Mouse (Mus musculus): ENCODE measurements at regions not wholly inside any gene's neighbourhood (a gene's known extent, or its start where the extent isn't known, plus 50 kb on each side); places are given as distances from the start of the nearest gene placed in this dataset.
A peak's percentile ranks its signal among the peaks of the same experiment; 100 is the strongest.

DNA sequence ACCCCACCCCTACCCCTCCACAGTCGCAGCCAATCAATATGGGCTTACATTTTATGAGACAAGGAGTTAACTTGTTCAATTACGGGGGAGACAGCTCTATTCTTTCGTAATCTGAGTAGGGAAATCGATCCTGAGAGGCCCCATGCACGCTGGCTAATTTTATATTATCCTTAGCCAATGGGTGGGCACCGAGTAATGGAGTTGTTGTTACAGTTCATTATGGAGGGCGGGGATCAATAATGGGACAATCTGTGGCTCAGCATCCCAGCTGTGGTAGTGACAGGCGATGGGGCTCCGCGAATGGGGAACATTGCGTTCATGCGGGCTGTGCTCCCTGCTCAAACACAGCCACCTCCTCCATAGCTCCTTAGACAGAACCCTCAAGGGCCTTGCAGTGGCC is 118.9 kb upstream of the Irx6 start:
- Histone ChIP-seq H3K27ac (no peak overlapping the region), H3K4me3 (no peak overlapping the region)
- no peak for TF ChIP-seq CTCF (conservative IDR thresholded peaks at IDR 0.05)
- no peak for DNase-seq (ENCODE audit: low spot score in 2 of 2)

DNA sequence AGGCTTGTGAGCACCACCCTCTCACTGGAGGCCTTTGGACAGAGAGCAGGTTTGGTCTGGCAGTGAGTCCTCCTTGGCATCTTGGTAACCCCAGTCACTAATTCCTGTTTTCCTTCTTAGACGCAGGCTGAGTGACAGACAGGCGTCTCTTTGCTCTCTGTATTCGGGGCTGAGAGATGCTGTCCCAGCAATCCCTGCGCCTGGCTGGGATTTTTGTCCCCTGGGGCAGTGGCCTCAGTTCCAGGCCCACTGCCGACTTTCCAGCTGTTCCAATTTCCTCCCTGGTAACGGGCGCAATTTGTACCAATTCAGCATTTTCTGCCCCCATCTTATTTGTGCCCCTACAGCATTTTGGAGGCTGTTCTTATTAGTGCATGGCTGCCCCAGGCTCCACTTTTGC is 118.5 kb upstream of the Irx6 start:
- TF ChIP-seq CTCF (conservative IDR thresholded peaks at IDR 0.05), result no peak
- no peak for DNase-seq (ENCODE audit: low spot score in 2 of 2)
- Histone ChIP-seq H3K27ac (no peak overlapping the region), H3K4me3 (no peak overlapping the region)

DNA sequence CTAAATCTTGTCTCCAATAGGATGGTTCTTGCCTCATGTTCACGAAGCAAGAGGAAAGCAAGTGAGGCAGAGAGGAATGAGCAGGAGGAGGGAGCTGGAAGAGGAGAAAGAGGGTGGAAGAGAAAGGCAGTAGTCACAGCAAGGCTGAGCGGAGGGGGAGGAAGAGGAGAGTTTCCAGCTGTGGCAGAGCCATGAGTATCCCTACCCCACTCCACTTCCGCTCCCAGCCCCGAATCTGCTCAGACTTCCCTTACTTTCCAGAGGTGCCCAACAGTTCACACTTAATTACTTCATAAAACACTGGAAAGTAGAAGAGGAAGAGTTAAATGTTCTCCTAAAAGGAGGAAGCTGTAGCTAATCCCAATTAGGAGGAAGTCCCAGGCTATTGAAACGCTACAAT is 111.6 kb upstream of the Irx6 start:
- DNase-seq (ENCODE audit: low spot score in 2 of 2), result no peak
- TF ChIP-seq CTCF (conservative IDR thresholded peaks at IDR 0.05), result no peak
- Histone ChIP-seq H3K4me3 (no peak overlapping the region), H3K27ac (no peak overlapping the region)

DNA sequence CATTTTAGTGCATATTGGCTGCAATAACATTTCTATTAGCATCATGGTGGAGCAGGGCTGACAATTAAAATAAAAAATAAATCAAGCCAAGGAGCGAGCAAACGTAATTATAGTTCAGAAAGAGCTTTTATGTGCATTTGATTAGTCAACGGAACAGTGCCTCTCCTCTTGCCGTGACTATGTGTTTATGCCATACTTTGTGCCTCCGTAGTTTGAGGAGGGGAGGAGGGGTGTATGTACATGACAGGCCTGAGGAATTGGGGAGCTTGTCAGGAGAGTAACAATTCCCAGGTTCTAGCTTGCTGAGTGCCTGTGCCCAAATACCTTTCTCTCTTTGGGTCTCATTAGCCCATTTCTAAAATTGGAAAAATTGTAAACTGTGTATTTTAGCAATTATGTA is 111.1 kb upstream of the Irx6 start:
- Histone ChIP-seq H3K27ac (no peak overlapping the region), H3K4me3 (no peak overlapping the region)
- no peak for TF ChIP-seq CTCF (conservative IDR thresholded peaks at IDR 0.05)
- DNase-seq (ENCODE audit: low spot score in 2 of 2), result no peak

DNA sequence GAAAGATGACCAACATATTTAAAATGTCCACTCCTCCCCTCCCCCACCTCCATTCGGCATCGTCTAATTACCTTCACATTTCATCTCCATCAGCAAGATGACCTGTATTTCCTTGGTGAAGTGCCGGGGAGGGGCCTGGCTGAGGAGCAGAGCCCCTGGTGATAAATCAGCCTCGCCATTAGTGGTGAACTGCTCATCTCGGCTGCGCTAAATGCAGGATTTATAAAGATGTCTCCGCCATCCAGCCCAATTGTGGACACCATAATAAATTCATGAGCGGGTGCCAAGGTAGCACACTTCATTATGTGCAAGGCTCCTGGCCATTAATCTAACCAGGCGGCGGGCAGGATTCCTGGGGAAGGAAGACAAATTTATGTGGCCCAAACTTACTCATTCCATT is 104.4 kb upstream of the Irx6 start:
- no peak for TF ChIP-seq CTCF (conservative IDR thresholded peaks at IDR 0.05)
- DNase-seq (ENCODE audit: low spot score in 2 of 2), result no peak
- Histone ChIP-seq H3K4me3 (no peak overlapping the region), H3K27ac (no peak overlapping the region)

DNA sequence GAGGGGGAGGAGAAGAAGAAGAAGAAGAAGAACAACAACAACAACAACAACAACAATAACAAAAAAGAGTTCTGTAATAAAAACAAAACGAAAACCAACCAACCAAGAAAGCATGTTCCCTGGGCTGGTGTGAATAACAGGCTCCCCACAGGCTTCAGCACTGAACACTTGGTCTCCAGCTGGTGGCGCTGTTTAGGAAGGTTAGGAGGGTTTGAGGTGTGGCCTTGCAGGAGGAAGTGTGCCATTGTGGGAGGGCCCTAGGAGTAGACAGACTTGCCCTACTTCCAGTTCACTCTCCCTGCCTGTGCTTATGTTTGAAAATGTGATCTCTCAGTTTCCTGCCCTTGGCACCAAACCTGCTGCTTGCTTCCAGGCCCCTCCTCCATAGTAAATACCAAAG is 94.6 kb upstream of the Irx6 start:
- TF ChIP-seq CTCF (conservative IDR thresholded peaks at IDR 0.05), result 0 out of 2 replicates have a peak, but pooled peaks have one; percentile 3
- no peak overlapping the region for H3K27ac ChIP-seq
- no peak for DNase-seq (ENCODE audit: low spot score in 2 of 2)
- H3K4me3 ChIP-seq, result no peak overlapping the region

DNA sequence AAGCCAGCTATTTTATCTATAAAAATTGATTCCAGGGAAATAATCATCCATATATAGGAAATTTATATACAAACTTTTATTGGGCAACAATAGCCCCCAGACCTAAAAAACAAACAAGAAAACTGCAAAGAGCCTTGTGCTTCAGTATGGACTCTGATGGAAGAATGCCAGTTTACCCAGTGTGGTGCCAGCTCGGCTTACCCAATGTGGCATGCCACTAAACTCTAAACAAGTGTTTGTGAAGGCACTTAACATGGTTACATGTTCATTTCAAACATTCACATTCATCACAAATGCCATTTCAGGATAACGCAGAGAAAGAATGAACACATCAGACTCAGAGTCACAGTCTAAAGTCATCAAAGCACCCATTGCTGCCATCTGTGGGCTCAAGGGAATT is 93.0 kb upstream of the Irx6 start:
- Histone ChIP-seq H3K27ac (no peak overlapping the region), H3K4me3 (no peak overlapping the region)
- no peak for DNase-seq (ENCODE audit: low spot score in 2 of 2)
- TF ChIP-seq CTCF (conservative IDR thresholded peaks at IDR 0.05), result no peak

DNA sequence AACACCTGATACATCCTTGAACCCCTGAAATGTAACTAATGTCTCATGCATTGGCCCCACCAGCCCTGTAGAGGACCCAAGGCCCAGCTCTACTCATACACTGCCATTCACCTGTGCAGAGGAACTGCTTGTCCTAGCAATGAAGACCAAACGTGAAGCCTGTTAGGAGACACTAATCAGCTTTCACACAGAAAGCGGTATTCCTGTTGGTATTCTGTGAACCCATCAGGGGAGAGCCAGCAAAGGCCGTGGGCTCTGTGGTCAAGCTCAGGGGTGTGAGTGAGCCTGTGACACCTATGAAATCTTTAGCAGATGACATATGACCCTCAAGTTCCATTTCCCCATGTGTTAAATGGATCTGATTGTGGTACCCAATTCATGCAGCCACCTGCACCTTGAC is 73.3 kb upstream of the Irx6 start:
- Histone ChIP-seq H3K4me3 (no peak overlapping the region), H3K27ac (no peak overlapping the region)
- no peak for TF ChIP-seq CTCF (conservative IDR thresholded peaks at IDR 0.05)
- no peak for DNase-seq (ENCODE audit: low spot score in 2 of 2)

DNA sequence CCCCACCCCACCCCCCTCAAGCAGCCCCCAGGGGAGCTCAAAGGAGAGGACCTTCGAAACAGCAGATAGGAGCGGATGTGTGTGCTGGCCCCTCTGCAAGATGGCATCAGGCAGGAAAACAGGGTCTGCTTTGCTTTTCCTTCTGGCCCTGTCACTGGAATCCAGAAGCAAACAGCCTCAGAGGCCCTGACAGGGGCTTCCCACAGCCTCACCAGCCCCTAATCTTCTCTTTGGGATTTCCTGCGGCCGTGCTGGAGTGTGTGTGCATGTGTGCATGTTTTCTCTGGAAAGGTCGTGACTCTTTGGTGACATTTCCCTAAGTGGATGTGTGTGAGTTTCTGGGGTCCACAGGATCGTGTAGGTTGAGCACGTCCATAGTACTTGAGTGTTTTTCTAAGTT is 71.1 kb upstream of the Irx6 start:
- DNase-seq (ENCODE audit: low spot score in 2 of 2), result no peak
- Histone ChIP-seq H3K4me3 (no peak overlapping the region), H3K27ac (no peak overlapping the region)
- no peak for TF ChIP-seq CTCF (conservative IDR thresholded peaks at IDR 0.05)

DNA sequence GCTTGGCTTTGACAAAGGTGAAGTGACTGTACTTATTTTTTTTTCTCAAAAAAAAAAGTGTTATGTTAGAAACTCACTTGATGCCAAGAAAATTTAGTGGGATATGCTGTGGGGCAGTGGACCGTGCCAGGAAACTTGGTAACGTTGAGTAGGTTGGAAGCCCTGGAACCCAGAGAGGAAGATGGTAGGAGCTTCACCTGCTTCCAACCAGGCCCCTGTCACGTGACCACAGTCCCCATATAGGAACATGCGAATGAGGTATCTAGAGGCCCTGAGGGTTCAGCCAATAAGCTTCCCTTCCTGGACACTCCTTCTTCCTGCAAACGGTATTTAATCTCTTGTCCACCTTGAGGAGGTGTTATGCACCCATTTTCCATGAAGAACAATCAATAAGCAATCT is 68.5 kb upstream of the Irx6 start:
- no peak overlapping the region for H3K4me3 ChIP-seq
- no peak for DNase-seq (ENCODE audit: low spot score in 2 of 2)
- H3K27ac ChIP-seq, result no peak overlapping the region
- no peak for TF ChIP-seq CTCF (conservative IDR thresholded peaks at IDR 0.05)

DNA sequence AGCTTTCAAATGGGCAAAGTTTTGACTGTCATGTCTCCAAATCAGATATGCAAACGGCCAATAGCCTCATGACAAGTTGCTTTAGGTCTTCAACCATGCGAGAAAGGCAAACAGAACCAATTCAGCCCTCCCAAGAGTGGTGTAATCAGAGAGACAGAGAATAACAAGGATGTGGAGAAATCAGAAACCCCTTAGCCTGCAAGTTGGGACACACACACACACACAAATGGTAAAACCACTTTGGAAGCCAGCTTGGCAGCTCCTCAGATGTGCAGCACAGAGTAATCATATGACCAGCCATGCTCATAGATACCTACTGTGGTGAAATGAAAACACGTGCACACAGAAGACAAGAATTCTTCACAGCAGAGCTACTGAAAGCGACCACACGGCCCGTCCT is 66.5 kb upstream of the Irx6 start:
- no peak overlapping the region for H3K4me3 ChIP-seq
- H3K27ac ChIP-seq, result no peak overlapping the region
- DNase-seq (ENCODE audit: low spot score in 2 of 2), result no peak
- no peak for TF ChIP-seq CTCF (conservative IDR thresholded peaks at IDR 0.05)

DNA sequence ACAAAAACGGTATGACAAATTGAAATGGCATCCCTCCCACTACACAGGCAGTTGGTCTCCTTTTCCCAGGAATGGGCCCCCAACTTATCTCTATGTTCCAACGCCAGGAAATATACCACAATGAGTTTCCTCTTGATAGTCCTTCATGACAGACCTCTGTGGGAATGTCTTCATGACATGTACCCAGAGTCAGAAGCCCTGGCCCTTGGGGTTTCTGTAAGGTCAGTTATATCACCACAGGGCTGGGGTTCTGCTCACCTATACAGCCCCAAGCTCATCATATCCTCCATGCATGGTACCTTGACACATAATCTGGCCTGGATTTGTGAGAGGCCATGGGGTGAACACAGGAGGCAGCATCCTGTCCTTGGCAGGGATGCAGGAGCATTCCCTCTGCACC is 64.2 kb upstream of the Irx6 start:
- no peak overlapping the region for H3K27ac ChIP-seq
- no peak for TF ChIP-seq CTCF (conservative IDR thresholded peaks at IDR 0.05)
- H3K4me3 ChIP-seq, result no peak overlapping the region
- DNase-seq (ENCODE audit: low spot score in 2 of 2), result no peak

DNA sequence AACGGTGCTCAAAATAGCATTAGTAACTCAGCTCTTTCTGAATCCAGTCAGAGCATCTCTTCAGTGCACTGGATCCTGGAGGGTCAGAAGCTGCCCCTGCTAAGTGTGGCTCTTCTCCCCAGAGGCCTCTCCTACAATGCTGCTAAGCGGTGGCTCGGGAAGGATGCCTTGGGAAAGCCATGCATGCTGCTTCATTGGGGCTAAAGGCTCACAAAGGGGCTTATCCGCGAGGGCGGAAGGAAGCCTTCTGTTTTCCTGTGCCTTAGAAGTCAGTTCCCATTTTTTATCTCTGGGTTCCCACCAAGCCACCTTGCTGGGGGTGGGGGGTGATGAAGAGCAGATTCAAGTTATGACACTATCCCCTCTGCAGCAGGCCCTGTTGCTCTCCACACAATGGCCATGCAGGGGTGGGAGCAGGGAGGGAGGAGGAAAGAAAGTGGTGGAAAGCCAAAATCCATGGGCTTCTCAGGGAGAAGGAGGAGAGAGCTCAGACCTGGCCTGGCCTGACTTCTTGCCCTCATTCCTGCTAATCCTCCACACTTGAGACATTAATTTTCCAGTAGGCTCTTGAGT is 63.5 kb upstream of the Irx6 start:
- H3K4me3 ChIP-seq, result no peak overlapping the region
- TF ChIP-seq CTCF (conservative IDR thresholded peaks at IDR 0.05), result no peak
- H3K27ac ChIP-seq, result no peak overlapping the region
- DNase-seq (ENCODE audit: low spot score in 2 of 2), result no peak

DNA sequence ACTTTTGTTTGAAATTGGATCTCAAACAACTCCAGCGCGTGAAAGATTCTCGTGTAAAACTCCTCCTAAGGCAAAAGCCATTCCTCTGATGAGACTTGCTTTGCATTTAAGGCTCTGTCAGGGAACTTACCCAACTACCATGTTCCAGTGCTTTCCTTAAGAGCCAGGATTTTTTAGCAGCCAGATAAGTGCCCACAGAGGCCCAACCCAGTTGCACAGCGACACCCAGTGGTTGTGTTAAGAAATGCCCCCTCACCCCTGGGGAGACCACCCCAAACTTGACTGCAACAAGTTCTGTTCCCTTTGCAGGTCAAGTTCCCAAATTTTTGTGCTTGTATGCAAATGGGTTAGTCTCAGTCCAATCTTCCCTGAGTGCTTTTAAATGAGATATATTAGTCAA is 60.6 kb upstream of the Irx6 start:
- no peak overlapping the region for H3K4me3 ChIP-seq
- no peak for DNase-seq (ENCODE audit: low spot score in 2 of 2)
- peak; percentile 74 for TF ChIP-seq CTCF (conservative IDR thresholded peaks at IDR 0.05)
- no peak overlapping the region for H3K27ac ChIP-seq
